Mouse (Mus musculus) Patski (cell line): ENCODE results near the gene Gm10663. TPM values are rescaled to one million over a fixed set of nuclear protein-coding genes. Genes with fewer than 3 reads are reported as not detected.

ENCODE experiments used
- ATAC-seq: fragments of 100-300 bp; one replicate; pipeline ENCODE4 v1.8.0; 2021
- CTCF ChIA-PET: fragments of 350-600 bp; sonication (Branson Sonifier 250); formaldehyde crosslinking; loops from one replicate; lab custom pipeline; 2022; ENCODE audit warnings: inconsistent platforms; lab: Charles Lee
- POLR2A ChIA-PET: fragments of 350-600 bp; sonication (Branson Sonifier 250); formaldehyde crosslinking; loops from one replicate; lab custom pipeline; 2022; ENCODE audit warnings: antibody characterized with exemption, inconsistent platforms; lab: Charles Lee
- DNase-seq: peaks from one replicate; pipeline ENCODE4 v3.0.0-alpha.2; 2011; ENCODE audit warnings: low read depth, low spot score
- H3K27me3 ChIP-seq: fragments of 371-371 bp; one replicate; pipeline ENCODE4 v1.5.1; 2021
- CTCF ChIP-seq: fragments of 100-300 bp; IDR thresholded peaks from one replicate; pipeline ENCODE4 v1.5.1; 2021
- in situ Hi-C: fragments of 300-500 bp; cut with MboI; formaldehyde crosslinking; loops from 3 replicates; pipeline ENCODE4 v1.11.1; 2018; ENCODE audit warnings: low pct_unique_long_range_greater_than_20kb, mixed read lengths
- polyA plus RNA-seq: library from polyadenylated mRNA; unstranded; gene quantifications from one replicate; pipeline ENCODE4 v1.2.3, GENCODE M21; 2021

Gm10663 gene
- polyA plus RNA-seq, 1 experiment from 2014 or later: not detected

GRCm38 (mm10) chr8:65080731-65081130 lies 5.9 kb downstream of the Gm10663 start:
- in situ Hi-C loops: no loop called here
- no peak for DNase-seq
- no peak for ATAC-seq
- no peaks in the 10 kb centered on the region for H3K27me3 ChIP-seq
- CTCF ChIA-PET: no interaction called here
- POLR2A ChIA-PET: no interaction called here
- no peak for TF ChIP-seq CTCF

- POLR2A ChIA-PET: no interaction called here
- DNase-seq (no peak), ATAC-seq (no peak)
- CTCF ChIA-PET: interaction anchor here (0.9 kb wide), 1 partner anchor 22 kb away, joined by 3 read pairs; no protein-coding TSS in a partner anchor
- peak; percentile 62 for TF ChIP-seq CTCF
- no peaks in the 10 kb centered on the region for H3K27me3 ChIP-seq
- in situ Hi-C loops: no loop called here
Measured at GRCm38 (mm10) chr8:65085680-65086079, 10.8 kb downstream of the Gm10663 start.

GRCm38 (mm10) chr8:65087711-65088110 lies 12.9 kb downstream of the Gm10663 start:
- H3K27me3 ChIP-seq: no peaks in the 10 kb centered on the region
- ATAC-seq (no peak), DNase-seq (no peak)
- no peak for TF ChIP-seq CTCF
- ChIA-PET CTCF (no interaction called here), POLR2A (no interaction called here)
- in situ Hi-C loops: no loop called here

- H3K27me3 ChIP-seq: no peaks in the 10 kb centered on the region
- no peak for ATAC-seq
- CTCF ChIA-PET: interaction anchor here (1.7 kb wide), 1 partner anchor 20 kb away, joined by 6 read pairs; no protein-coding TSS in a partner anchor
- POLR2A ChIA-PET: no interaction called here
- TF ChIP-seq CTCF: no peak
- in situ Hi-C loops: no loop called here
- no peak for DNase-seq
Measured at GRCm38 (mm10) chr8:65088120-65088519, 13.3 kb downstream of the Gm10663 start.

DNA sequence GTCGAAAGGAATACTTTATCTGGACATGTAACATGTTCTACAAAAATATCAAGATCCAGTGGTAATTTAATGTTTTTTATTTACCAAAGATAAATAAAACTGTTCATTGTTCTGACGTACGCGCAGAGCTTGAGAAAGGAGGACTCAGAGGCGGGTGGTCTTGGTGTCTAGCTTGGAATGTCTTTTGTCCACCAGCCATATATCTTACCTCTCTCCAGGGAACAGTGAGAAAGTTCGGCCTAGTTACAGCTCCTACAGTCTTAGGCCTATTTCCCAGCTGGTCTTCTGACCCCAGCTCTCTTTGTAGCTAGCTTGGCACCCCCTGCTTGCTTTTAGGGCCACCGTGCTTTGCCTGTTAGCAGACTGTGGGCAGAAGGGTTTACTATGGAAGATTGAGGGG lies 14.9 kb downstream of the Gm10663 start:
- in situ Hi-C loops: no loop called here
- CTCF ChIA-PET: interaction anchor here (1.3 to 1.7 kb wide), 2 partner anchors 18 to 24 kb away, joined by 4 to 6 read pairs; no protein-coding TSS in a partner anchor
- no peaks in the 10 kb centered on the region for H3K27me3 ChIP-seq
- DNase-seq: no peak
- TF ChIP-seq CTCF: no peak
- POLR2A ChIA-PET: no interaction called here
- ATAC-seq: no peak

- peak; percentile 42 for ATAC-seq
- CTCF ChIA-PET: interaction anchor here (1.0 to 1.2 kb wide), 2 partner anchors 10 to 75 kb away, joined by 3 read pairs; no protein-coding TSS in a partner anchor
- H3K27me3 ChIP-seq: no peaks in the 10 kb centered on the region
- TF ChIP-seq CTCF: no peak
- no peak for DNase-seq
- in situ Hi-C loops: no loop called here
- POLR2A ChIA-PET: no interaction called here
Measured at GRCm38 (mm10) chr8:65097760-65098415, 23.1 kb downstream of the Gm10663 start.

- TF ChIP-seq CTCF: no peak
- ATAC-seq: peak; percentile 94
- H3K27me3 ChIP-seq: no peaks in the 10 kb centered on the region
- in situ Hi-C loops: loop anchor here (25.0 kb wide), 1 partner anchor 337 kb away; no protein-coding TSS in a partner anchor
- POLR2A ChIA-PET: interaction anchor here (1.0 kb wide), 1 partner anchor 9 kb away, joined by 3 read pairs; no protein-coding TSS in a partner anchor
- no peak for DNase-seq
- CTCF ChIA-PET: interaction anchor here (0.7 kb wide), 1 partner anchor 11 kb away, joined by 3 read pairs; no protein-coding TSS in a partner anchor
Measured at GRCm38 (mm10) chr8:65099735-65100134, 24.9 kb downstream of the Gm10663 start.

DNA sequence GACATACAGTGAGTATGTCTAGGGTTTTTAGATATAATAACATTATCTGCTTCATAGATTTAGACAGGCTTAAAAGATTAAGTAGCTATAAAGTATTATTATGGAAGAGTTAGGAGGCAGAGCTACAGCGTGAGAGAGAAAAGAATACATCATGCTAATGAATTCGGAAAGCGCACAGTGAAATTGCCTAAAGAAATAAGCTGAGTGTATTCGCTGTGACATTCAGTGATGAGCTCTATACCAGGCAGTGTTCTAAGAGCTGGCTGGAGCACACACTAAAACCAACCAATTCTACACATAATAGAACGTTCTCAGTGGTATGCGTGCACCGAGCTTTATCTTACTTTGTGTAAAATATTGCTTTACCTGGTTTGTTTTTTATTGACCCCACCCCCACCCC lies 28.8 kb downstream of the Gm10663 start:
- in situ Hi-C loops: loop anchor here (25.0 kb wide), 1 partner anchor 341 kb away; no protein-coding TSS in a partner anchor
- no peak for TF ChIP-seq CTCF
- ATAC-seq (no peak), DNase-seq (no peak)
- H3K27me3 ChIP-seq: no peaks in the 10 kb centered on the region
- ChIA-PET POLR2A (no interaction called here), CTCF (interaction anchor here (0.7 to 2.0 kb wide), 5 partner anchors 8 to 81 kb away, joined by 3 to 6 read pairs (median 4); no protein-coding TSS in a partner anchor)

GRCm38 (mm10) chr8:65104041-65104440 lies 29.2 kb downstream of the Gm10663 start:
- TF ChIP-seq CTCF: no peak
- DNase-seq (no peak), ATAC-seq (no peak)
- ChIA-PET CTCF (interaction anchor here (0.7 to 2.0 kb wide), 5 partner anchors 9 to 81 kb away, joined by 3 to 6 read pairs (median 4); no protein-coding TSS in a partner anchor), POLR2A (no interaction called here)
- in situ Hi-C loops: loop anchor here (25.0 kb wide), 1 partner anchor 342 kb away; no protein-coding TSS in a partner anchor
- no peaks in the 10 kb centered on the region for H3K27me3 ChIP-seq

DNA sequence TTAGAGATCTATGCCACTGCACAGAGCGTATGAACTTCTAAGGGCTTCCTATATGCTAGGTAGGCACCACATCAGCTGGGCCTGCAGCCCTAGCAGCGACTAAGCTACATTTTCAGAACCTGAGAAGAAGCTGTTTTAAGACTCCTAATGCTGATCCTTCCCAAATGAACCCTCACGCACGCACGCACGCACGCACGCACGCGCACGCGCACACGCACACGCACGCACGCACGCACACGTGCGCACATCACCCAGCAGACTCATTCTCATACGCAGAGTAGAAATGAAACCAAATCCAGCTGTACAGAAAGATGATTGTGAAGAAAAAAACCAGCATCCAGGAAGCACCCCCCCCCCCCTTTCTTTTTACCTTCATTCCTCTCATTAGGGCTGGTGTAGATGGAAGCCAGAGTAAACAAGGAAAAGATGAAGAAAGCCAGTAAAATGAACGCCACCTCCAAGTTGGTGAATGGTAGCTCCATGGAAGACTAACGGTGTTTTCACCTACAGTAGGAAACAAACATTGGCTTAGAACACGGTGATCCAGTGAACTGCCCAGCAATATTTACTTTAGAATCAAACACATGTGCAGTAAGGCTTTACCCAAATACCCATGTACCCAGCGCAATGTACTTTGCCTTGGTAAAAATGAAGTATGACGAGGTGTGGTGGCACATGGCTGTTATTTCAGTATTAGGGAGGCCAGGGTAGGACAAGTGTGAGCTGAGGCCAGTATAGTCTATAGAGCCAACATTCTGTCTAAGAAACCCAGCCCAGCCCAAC lies 33.3 kb downstream of the Gm10663 start:
- no peaks in the 10 kb centered on the region for H3K27me3 ChIP-seq
- no peak for TF ChIP-seq CTCF
- POLR2A ChIA-PET: interaction anchor here (0.6 to 1.3 kb wide), 3 partner anchors 8 to 941 kb away, joined by 3 to 5 read pairs (median 3); no protein-coding TSS in a partner anchor
- CTCF ChIA-PET: interaction anchor here (0.8 to 2.5 kb wide), 5 partner anchors 10 to 142 kb away, joined by 3 to 12 read pairs (median 5); no protein-coding TSS in a partner anchor
- DNase-seq (no peak), ATAC-seq (no peak)
- in situ Hi-C loops: loop anchor here (5.0 to 25.0 kb wide), 2 partner anchors 81 to 346 kb away; no protein-coding TSS in a partner anchor
